Mouse (Mus musculus): ENCODE measurements around the gene Wwox.

The Wwox gene

GRCm38 (mm10) chr8:114889578-114890374 is 450.3 kb downstream of the Wwox start:
- CTCF ChIA-PET: interaction anchor here (0.7 kb wide), 1 partner anchor 27 kb away, joined by 3 read pairs; no protein-coding TSS in a partner anchor

- CTCF ChIA-PET: interaction anchor here (0.7 kb wide), 1 partner anchor 28 kb away, joined by 3 read pairs; no protein-coding TSS in a partner anchor
Measured at GRCm38 (mm10) chr8:114890478-114890877, 451.0 kb downstream of the Wwox start.

GRCm38 (mm10) chr8:114891252-114891651 is 451.8 kb downstream of the Wwox start:
- CTCF ChIA-PET: no interaction called here

GRCm38 (mm10) chr8:114897432-114897831 is 458.0 kb downstream of the Wwox start:
- CTCF ChIA-PET: no interaction called here

GRCm38 (mm10) chr8:114899157-114899556 is 459.7 kb downstream of the Wwox start:
- CTCF ChIA-PET: no interaction called here

- CTCF ChIA-PET: no interaction called here
Measured at GRCm38 (mm10) chr8:114902584-114902983, 463.1 kb downstream of the Wwox start.

GRCm38 (mm10) chr8:114908086-114908485 is 468.6 kb downstream of the Wwox start:
- CTCF ChIA-PET: no interaction called here

- CTCF ChIA-PET: interaction anchor here (0.7 kb wide), 1 partner anchor 222 kb away, joined by 3 read pairs; no protein-coding TSS in a partner anchor
Measured at GRCm38 (mm10) chr8:114908589-114908988, 469.1 kb downstream of the Wwox start.

GRCm38 (mm10) chr8:114909146-114909545 is 469.7 kb downstream of the Wwox start:
- CTCF ChIA-PET: interaction anchor here (0.7 kb wide), 1 partner anchor 223 kb away, joined by 3 read pairs; no protein-coding TSS in a partner anchor

- CTCF ChIA-PET: no interaction called here
Measured at GRCm38 (mm10) chr8:114911031-114911580, 471.7 kb downstream of the Wwox start.

- CTCF ChIA-PET: no interaction called here
Measured at GRCm38 (mm10) chr8:114923629-114924028, 484.2 kb downstream of the Wwox start.

- CTCF ChIA-PET: no interaction called here
Measured at GRCm38 (mm10) chr8:114927412-114927811, 488.0 kb downstream of the Wwox start.

GRCm38 (mm10) chr8:114927917-114928316 is 488.5 kb downstream of the Wwox start:
- CTCF ChIA-PET: no interaction called here

GRCm38 (mm10) chr8:114929597-114929996 is 490.1 kb downstream of the Wwox start:
- CTCF ChIA-PET: no interaction called here

GRCm38 (mm10) chr8:114932071-114932630 is 492.7 kb downstream of the Wwox start:
- CTCF ChIA-PET: no interaction called here

- CTCF ChIA-PET: interaction anchor here (0.6 to 0.9 kb wide), 4 partner anchors 13 to 776 kb away, joined by 3 to 5 read pairs (median 3); no protein-coding TSS in a partner anchor
Measured at GRCm38 (mm10) chr8:114933248-114933647, 493.8 kb downstream of the Wwox start.

- CTCF ChIA-PET: no interaction called here
Measured at GRCm38 (mm10) chr8:114936887-114937286, 497.4 kb downstream of the Wwox start.

GRCm38 (mm10) chr8:114939338-114939737 is 499.9 kb downstream of the Wwox start:
- CTCF ChIA-PET: no interaction called here

- CTCF ChIA-PET: interaction anchor here (0.6 kb wide), 2 partner anchors 11 to 145 kb away, joined by 4 to 12 read pairs; no protein-coding TSS in a partner anchor
Measured at GRCm38 (mm10) chr8:114941096-114941495, 501.6 kb downstream of the Wwox start.

GRCm38 (mm10) chr8:114941644-114942043 is 502.2 kb downstream of the Wwox start:
- CTCF ChIA-PET: interaction anchor here (0.6 kb wide), 2 partner anchors 10 to 145 kb away, joined by 4 to 12 read pairs; no protein-coding TSS in a partner anchor

GRCm38 (mm10) chr8:114947921-114948320 is 508.5 kb downstream of the Wwox start:
- CTCF ChIA-PET: no interaction called here

- CTCF ChIA-PET: no interaction called here
Measured at GRCm38 (mm10) chr8:114956377-114957168, 517.1 kb downstream of the Wwox start.
